Mouse (Mus musculus): ENCODE results near the gene Ctsf. TPM values are rescaled to one million over a fixed set of nuclear protein-coding genes. Genes with fewer than 3 reads are reported as not detected.
A peak's percentile ranks its signal among the peaks of the same experiment; 100 is the strongest.
"Not testable (repeated sequence)": the region's sequence is repeated elsewhere in the genome, so short reads cannot be mapped to it uniquely, and the experiment has no call there.

The Ctsf gene
- polyA plus RNA-seq, 1 experiment from 2014 or later, result 70.4 TPM

GRCm38 (mm10) chr19:4855951-4856350 lies 1.0 kb downstream of the Ctsf start:
- Histone ChIP-seq H3K27ac (replicated peaks) (no peak overlapping the region), H3K9ac (peak overlapping the region; percentile 88), H3K9me3 (no peaks in the 10 kb centered on the region), H3K27me3 (no peaks in the 10 kb centered on the region), H3K4me3 (peak overlapping the region; percentile 68), H3K36me3 (peaks cover 22% of the 10 kb centered on the region), H3K4me2 (peak overlapping the region; percentile 97), H3K4me1 (replicated peaks) (peaks cover 16% of the 10 kb centered on the region)
- no peak for ATAC-seq (ENCODE audit: low read depth)
- 78% methylated on average over 4 of the region's 4 CpGs for WGBS

DNA sequence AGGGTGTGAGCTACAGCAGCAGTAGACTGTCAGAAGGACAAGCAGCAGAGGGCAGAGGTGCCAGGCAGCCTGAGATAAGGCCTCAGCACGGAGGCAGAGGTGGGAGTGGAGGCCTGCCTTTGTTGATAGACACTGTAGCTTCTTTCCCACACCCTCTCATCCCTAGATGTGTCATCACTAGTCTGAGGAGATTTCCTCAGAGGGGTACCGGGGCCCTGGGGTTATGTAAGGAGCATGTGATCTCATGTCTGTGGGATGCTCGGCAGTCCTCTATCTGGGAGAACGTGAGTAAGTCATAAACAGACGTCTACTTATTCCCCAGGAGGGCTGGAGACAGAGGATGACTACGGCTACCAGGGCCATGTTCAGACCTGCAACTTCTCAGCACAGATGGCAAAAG lies 4.2 kb downstream of the Ctsf start:
- Histone ChIP-seq H3K4me3 (no peak overlapping the region), H3K9me3 (no peaks in the 10 kb centered on the region), H3K27me3 (no peaks in the 10 kb centered on the region), H3K4me2 (no peak overlapping the region), H3K4me1 (replicated peaks) (peaks cover 16% of the 10 kb centered on the region), H3K9ac (no peak overlapping the region), H3K36me3 (peaks cover 30% of the 10 kb centered on the region), H3K27ac (replicated peaks) (no peak overlapping the region)
- ATAC-seq (ENCODE audit: low read depth), result no peak
- whole genome bisulfite sequencing, result 78% methylated on average over 6 of the region's 6 CpGs

GRCm38 (mm10) chr19:4863048-4863447 lies 8.1 kb downstream of the Ctsf start:
- Histone ChIP-seq H3K4me3 (no peak overlapping the region), H3K27me3 (peaks cover 18% of the 10 kb centered on the region), H3K36me3 (peaks cover 24% of the 10 kb centered on the region), H3K4me2 (no peak overlapping the region), H3K9ac (no peak overlapping the region), H3K9me3 (no peaks in the 10 kb centered on the region), H3K4me1 (replicated peaks) (peaks cover 4% of the 10 kb centered on the region; the same call in 1 of the 2 replicates), H3K27ac (replicated peaks) (peak overlapping the region; percentile 49; the same call in 1 of the 2 replicates)
- 0 out of 2 replicates have a peak, but pooled peaks have one; percentile 27 for ATAC-seq (ENCODE audit: low read depth)
- WGBS, result 38% methylated on average over 6 of the region's 6 CpGs

- Histone ChIP-seq H3K4me3 (no peak overlapping the region), H3K4me2 (peak overlapping the region; percentile 28), H3K9ac (0 out of 2 replicates have a peak overlapping the region, but pooled peaks have one; percentile 34), H3K27ac (replicated peaks) (no peak overlapping the region), H3K9me3 (no peaks in the 10 kb centered on the region), H3K36me3 (peaks cover 15% of the 10 kb centered on the region), H3K4me1 (replicated peaks) (peaks cover 4% of the 10 kb centered on the region; the same call in 1 of the 2 replicates), H3K27me3 (peaks cover 18% of the 10 kb centered on the region)
- 9% methylated on average over 17 of the region's 17 CpGs for WGBS
- no peak for ATAC-seq (ENCODE audit: low read depth)
These were observed 10.2 kb downstream of the Ctsf start for GRCm38 (mm10) chr19:4865147-4865546.

GRCm38 (mm10) chr19:4874613-4875012 lies 19.7 kb downstream of the Ctsf start:
- H3K9me3 ChIP-seq; H3K4me2 ChIP-seq; H3K36me3 ChIP-seq; H3K9ac ChIP-seq; H3K27me3 ChIP-seq; ATAC-seq (ENCODE audit: low read depth); H3K27ac ChIP-seq (replicated peaks); H3K4me3 ChIP-seq: not testable (repeated sequence)
- H3K4me1 ChIP-seq (replicated peaks), result peaks cover 16% of the 10 kb centered on the region
- 83% methylated on average over 1 of the region's 1 CpGs for WGBS

GRCm38 (mm10) chr19:4876241-4876640 lies 21.3 kb downstream of the Ctsf start:
- H3K36me3 ChIP-seq, result 0 out of 2 replicates have a peak, but pooled peaks cover 1% of the 10 kb centered on the region
- no peak overlapping the region for H3K4me2 ChIP-seq
- peaks cover 6% of the 10 kb centered on the region; the same call in 1 of the 2 replicates for H3K27me3 ChIP-seq
- H3K27ac ChIP-seq (replicated peaks), result no peak overlapping the region
- ATAC-seq (ENCODE audit: low read depth), result no peak
- no peak overlapping the region for H3K4me3 ChIP-seq
- H3K9me3 ChIP-seq, result no peaks in the 10 kb centered on the region
- WGBS, result 47% methylated on average over 4 of the region's 4 CpGs
- no peak overlapping the region for H3K9ac ChIP-seq
- H3K4me1 ChIP-seq (replicated peaks), result peaks cover 24% of the 10 kb centered on the region

DNA sequence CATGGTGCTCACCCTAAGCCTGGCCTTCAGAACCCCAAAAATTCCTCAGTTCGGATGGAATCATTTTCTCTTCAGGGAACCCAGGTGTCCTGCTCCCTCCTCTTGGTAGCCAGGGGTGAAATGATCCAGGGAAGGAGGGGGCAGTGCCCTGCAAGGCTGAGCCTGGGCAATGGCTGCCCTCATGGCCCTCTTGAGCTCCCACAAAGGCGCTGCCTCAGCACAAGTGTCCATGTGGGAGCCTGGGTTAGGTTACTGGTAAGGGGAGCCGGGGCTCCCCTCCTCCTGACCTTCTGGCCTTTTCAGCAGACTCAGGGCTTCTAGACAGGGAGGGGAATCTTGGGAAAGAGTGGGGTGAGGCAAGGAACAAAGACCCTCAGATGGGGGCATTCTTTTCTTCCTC lies 21.8 kb downstream of the Ctsf start:
- no peak for ATAC-seq (ENCODE audit: low read depth)
- peaks cover 6% of the 10 kb centered on the region; the same call in 1 of the 2 replicates for H3K27me3 ChIP-seq
- peaks cover 24% of the 10 kb centered on the region for H3K4me1 ChIP-seq (replicated peaks)
- no peak overlapping the region for H3K4me2 ChIP-seq
- no peaks in the 10 kb centered on the region for H3K9me3 ChIP-seq
- no peak overlapping the region for H3K27ac ChIP-seq (replicated peaks)
- 0 out of 2 replicates have a peak, but pooled peaks cover 4% of the 10 kb centered on the region for H3K36me3 ChIP-seq
- no peak overlapping the region for H3K4me3 ChIP-seq
- 78% methylated on average over 3 of the region's 3 CpGs for WGBS
- no peak overlapping the region for H3K9ac ChIP-seq

DNA sequence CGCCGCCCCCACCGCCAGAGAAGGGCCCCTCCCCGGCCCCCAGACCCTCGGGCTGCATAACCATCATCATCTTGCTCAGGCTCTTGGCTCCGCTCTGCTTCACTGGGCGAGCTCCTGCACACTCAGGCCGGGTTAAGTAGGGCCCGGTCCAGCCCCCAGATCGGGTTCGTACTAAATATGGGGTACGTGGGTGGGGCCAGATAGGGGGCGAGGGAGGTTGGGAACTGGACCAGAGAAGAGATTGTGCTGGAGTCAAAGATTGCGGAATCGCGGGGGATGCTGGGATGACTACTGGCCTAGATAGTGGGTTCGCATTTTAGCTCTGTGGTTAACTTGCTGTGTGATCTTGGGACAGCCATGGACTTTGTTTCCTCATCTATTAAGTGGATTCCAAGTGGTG lies 22.9 kb downstream of the Ctsf start, which contains the start of gene Actn3:
TSS of gene Actn3 (minus strand) at position 125 of the 400 bp plus-strand sequence.
- ATAC-seq (ENCODE audit: low read depth), result no peak; the same call in 1 of the 2 replicates
- peak within 1 kb of the TSS; percentile 93 for H3K9ac ChIP-seq
- H3K4me1 ChIP-seq (replicated peaks), result peaks cover 24% of the 10 kb centered on the region
- peak within 1 kb of the TSS; percentile 80 for H3K27ac ChIP-seq (replicated peaks)
- H3K27me3 ChIP-seq, result peaks cover 6% of the 10 kb centered on the region; the same call in 1 of the 2 replicates
- no peaks in the 10 kb centered on the region for H3K9me3 ChIP-seq
- 5% methylated on average over 17 of the region's 17 CpGs for WGBS
- peak within 1 kb of the TSS; percentile 91 for H3K4me3 ChIP-seq
- peak within 1 kb of the TSS; percentile 84 for H3K4me2 ChIP-seq
- H3K36me3 ChIP-seq, result 0 out of 2 replicates have a peak, but pooled peaks cover 4% of the 10 kb centered on the region

GRCm38 (mm10) chr19:4878405-4879323 lies 23.7 kb downstream of the Ctsf start, which contains the start of gene Zdhhc24:
TSS of gene Zdhhc24 (plus strand) at chr19:4878668.
- ATAC-seq (ENCODE audit: low read depth), result peak; percentile 98
- Histone ChIP-seq H3K9ac (peak within 1 kb of the TSS; percentile 93), H3K4me3 (peak within 1 kb of the TSS; percentile 91), H3K27me3 (peaks cover 6% of the 10 kb centered on the region; the same call in 1 of the 2 replicates), H3K27ac (replicated peaks) (peak within 1 kb of the TSS; percentile 80), H3K9me3 (no peaks in the 10 kb centered on the region), H3K4me2 (peak within 1 kb of the TSS; percentile 84), H3K4me1 (replicated peaks) (peaks cover 24% of the 10 kb centered on the region), H3K36me3 (0 out of 2 replicates have a peak, but pooled peaks cover 9% of the 10 kb centered on the region)
- WGBS, result 2% methylated on average over 52 of the region's 52 CpGs

- 69% methylated on average over 10 of the region's 10 CpGs for WGBS
- Histone ChIP-seq H3K9ac (peak overlapping the region; percentile 93), H3K27me3 (peaks cover 6% of the 10 kb centered on the region; the same call in 1 of the 2 replicates), H3K36me3 (0 out of 2 replicates have a peak, but pooled peaks cover 15% of the 10 kb centered on the region), H3K4me3 (peak overlapping the region; percentile 91), H3K27ac (replicated peaks) (no peak overlapping the region), H3K9me3 (no peaks in the 10 kb centered on the region), H3K4me2 (peak overlapping the region; percentile 84), H3K4me1 (replicated peaks) (peaks cover 24% of the 10 kb centered on the region)
- ATAC-seq (ENCODE audit: low read depth), result no peak
These were observed 24.4 kb downstream of the Ctsf start for GRCm38 (mm10) chr19:4879324-4879703.

- no peak overlapping the region for H3K27ac ChIP-seq (replicated peaks)
- peaks cover 20% of the 10 kb centered on the region for H3K4me1 ChIP-seq (replicated peaks)
- no peak for ATAC-seq (ENCODE audit: low read depth)
- no peaks in the 10 kb centered on the region for H3K27me3 ChIP-seq
- peaks cover 20% of the 10 kb centered on the region for H3K36me3 ChIP-seq
- WGBS, result 83% methylated on average over 4 of the region's 4 CpGs
- no peak overlapping the region for H3K9ac ChIP-seq
- H3K4me2 ChIP-seq, result no peak overlapping the region
- H3K9me3 ChIP-seq, result no peaks in the 10 kb centered on the region
- no peak overlapping the region for H3K4me3 ChIP-seq
These were observed 29.0 kb downstream of the Ctsf start for GRCm38 (mm10) chr19:4883961-4884360.

GRCm38 (mm10) chr19:4889791-4890190 lies 34.9 kb downstream of the Ctsf start:
- H3K9me3 ChIP-seq, result no peaks in the 10 kb centered on the region
- H3K9ac ChIP-seq, result no peak overlapping the region
- no peak overlapping the region for H3K27ac ChIP-seq (replicated peaks)
- ATAC-seq (ENCODE audit: low read depth), result no peak
- WGBS, result 90% methylated on average over 10 of the region's 10 CpGs
- H3K27me3 ChIP-seq, result no peaks in the 10 kb centered on the region
- 0 out of 2 replicates have a peak, but pooled peaks cover 5% of the 10 kb centered on the region for H3K4me1 ChIP-seq (replicated peaks)
- H3K36me3 ChIP-seq, result peaks cover 59% of the 10 kb centered on the region
- H3K4me2 ChIP-seq, result no peak overlapping the region
- no peak overlapping the region for H3K4me3 ChIP-seq
